Mouse (Mus musculus): ENCODE measurements around the gene Trmt10b.

The Trmt10b gene

DNA sequence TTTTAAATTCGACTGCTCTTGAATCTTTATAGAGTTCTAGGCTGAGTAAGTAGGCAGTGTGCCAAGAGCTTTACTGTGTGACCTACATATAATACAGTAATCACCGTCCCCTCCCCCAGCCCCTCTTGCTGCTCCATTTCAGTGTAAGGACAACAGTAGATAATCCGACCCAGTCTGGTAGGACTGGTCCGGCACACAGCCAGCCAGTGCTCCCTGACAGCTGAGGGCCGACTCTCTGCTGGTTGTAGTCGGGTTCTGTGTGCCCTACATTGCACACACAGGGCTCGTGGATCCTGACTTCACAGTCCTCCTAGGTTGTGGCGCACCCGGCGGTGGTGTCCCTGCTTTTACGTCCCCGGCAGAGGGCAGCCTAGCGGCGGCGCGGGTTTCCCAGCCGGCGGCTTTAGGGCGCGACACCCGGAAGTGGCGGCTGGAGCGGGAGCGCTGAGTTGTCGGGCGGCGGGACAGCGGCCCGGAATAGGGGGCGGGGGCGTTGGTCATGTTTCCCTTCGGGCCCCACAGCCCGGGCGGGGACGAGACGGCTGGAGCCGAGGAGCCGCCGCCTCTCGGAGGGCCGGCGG, 44.8 kb downstream of the Trmt10b start, which contains the start of gene Dcaf10:
Gene Dcaf10, plus strand, starts transcription at position 433 of the 581 bp plus-strand sequence.
- in situ Hi-C loops (cut with MboI, MseI) = no loop called here

GRCm38 (mm10) chr4:45342286-45343155, 45.6 kb downstream of the Trmt10b start, which contains the start of gene Exosc3:
Exosc3 (minus strand) TSS chr4:45342732.
- in situ Hi-C loops (cut with MboI, MseI) = no loop called here

GRCm38 (mm10) chr4:45356653-45357052, 59.7 kb downstream of the Trmt10b start:
- in situ Hi-C loops (cut with MboI, MseI) = no loop called here

Measured in T-helper 2 cell (primary cell).